Comparison of ENCODE assay signal across 15 mouse cellular contexts in the genomic region with DNA sequence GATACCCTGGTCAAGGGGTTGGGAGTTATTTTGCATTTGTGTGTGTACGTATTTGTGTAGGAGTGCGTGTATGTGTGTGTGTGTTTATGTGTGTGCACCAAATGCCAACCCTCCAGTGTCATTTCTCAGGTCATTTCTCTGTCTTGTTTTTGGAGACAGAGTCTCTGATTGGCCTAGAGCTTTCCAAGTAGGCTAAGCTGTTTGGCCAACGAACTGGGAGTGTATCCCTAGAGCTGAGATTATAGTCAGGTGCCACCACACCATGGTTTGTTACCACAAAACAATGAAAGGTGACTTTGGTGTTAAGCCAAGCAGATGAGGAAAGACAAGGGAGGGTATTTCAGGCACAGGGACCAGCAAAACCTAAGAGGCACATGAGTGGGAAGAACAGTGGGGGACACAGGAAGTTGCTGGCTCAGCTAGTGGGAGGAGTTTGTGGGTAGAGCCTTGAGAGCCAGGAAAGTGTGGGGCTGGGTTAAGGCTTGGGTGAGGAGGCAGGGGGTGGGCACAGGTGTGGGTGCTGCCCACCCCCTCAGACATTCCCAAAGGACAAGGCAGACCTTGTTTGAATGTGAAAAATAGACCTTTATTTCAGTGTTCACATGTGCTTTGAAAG. TPM values are rescaled to one million over a fixed set of nuclear protein-coding genes. Genes with fewer than 3 reads are reported as not detected.
DNase-seq lines count a peak whose midpoint lies in the region; ATAC-seq and TF ChIP-seq lines count a peak whose summit lies in the region.
"Had no signal": no experiment of that assay in that cellular context is flagged by ENCODE, and none has a peak within 500 bp of the region (broad histone marks: within the 10 kb centered on the region; RNA-seq: fewer than 3 reads in every experiment).

No protein-coding gene starts in this region.

- no peak for ATAC-seq in embryonic facial prominence, embryonic 13.5 days (ENCODE audit: insufficient number of reproducible peaks, insufficient read depth, low FRiP score, low TSS enrichment, low read depth)
- no peak for ATAC-seq in kidney, embryonic 14.5 days (ENCODE audit: low FRiP score, low TSS enrichment)
- no peak for ATAC-seq in liver, embryonic 15.5 days (ENCODE audit: insufficient read depth)
- ATAC-seq: forebrain, embryonic 14.5 days had no signal

- no peak overlapping the region for H3K4me3 ChIP-seq in embryonic facial prominence, embryonic 13.5 days
- H3K4me3 ChIP-seq in embryonic facial prominence, embryonic 10.5 days, result no peak overlapping the region
- H3K4me3 ChIP-seq in kidney, embryonic 14.5 days (ENCODE audit: low read length), result no peak overlapping the region
- no peak overlapping the region for H3K4me3 ChIP-seq in bone marrow, adult 2 months (replicated peaks; ENCODE audit: control insufficient read depth, low read depth, low read length)
- H3K4me3 ChIP-seq in liver, embryonic 15.5 days (replicated peaks), result no peak overlapping the region
- H3K4me3 ChIP-seq: embryonic facial prominence, embryonic 12.5 days; gastrocnemius, adult 2 months had no signal

- peaks cover 32% of the 10 kb centered on the region for H3K4me1 ChIP-seq in embryonic facial prominence, embryonic 13.5 days
- peaks cover 15% of the 10 kb centered on the region for H3K4me1 ChIP-seq in embryonic facial prominence, embryonic 10.5 days
- H3K4me1 ChIP-seq in kidney, embryonic 14.5 days (ENCODE audit: control insufficient read depth, insufficient read depth, low read length), result peaks cover 19% of the 10 kb centered on the region
- no peaks in the 10 kb centered on the region; the same call in 1 of the 2 replicates for H3K4me1 ChIP-seq in bone marrow, adult 2 months (ENCODE audit: control insufficient read depth, insufficient read depth, low read length)
- peaks cover 84% of the 10 kb centered on the region for H3K4me1 ChIP-seq in liver, embryonic 15.5 days (replicated peaks)

- no peak for TF ChIP-seq POLR2A in bone marrow, adult 2 months (IDR thresholded peaks at IDR 0.05; ENCODE audit: borderline replicate concordance, control insufficient read depth, low read depth, low read length)

- no peak overlapping the region for H3K9ac ChIP-seq in embryonic facial prominence, embryonic 13.5 days
- no peak overlapping the region for H3K9ac ChIP-seq in kidney, embryonic 14.5 days (ENCODE audit: low read depth, low read length)
- no peak overlapping the region for H3K9ac ChIP-seq in liver, embryonic 15.5 days
- H3K9ac ChIP-seq: embryonic facial prominence, embryonic 12.5 days; hindbrain, embryonic 14.5 days had no signal

- H3K27me3 ChIP-seq in embryonic facial prominence, embryonic 13.5 days, result no peaks in the 10 kb centered on the region
- H3K27me3 ChIP-seq in embryonic facial prominence, embryonic 10.5 days (replicated peaks; ENCODE audit: low read depth, poor library complexity, severe bottlenecking), result no peaks in the 10 kb centered on the region
- H3K27me3 ChIP-seq in kidney, embryonic 14.5 days (ENCODE audit: control insufficient read depth, insufficient read depth, low read length), result no peaks in the 10 kb centered on the region
- no peaks in the 10 kb centered on the region for H3K27me3 ChIP-seq in liver, embryonic 15.5 days
- H3K27me3 ChIP-seq: embryonic facial prominence, embryonic 12.5 days had no signal

- peak overlapping the region; percentile 33; the same call in 1 of the 2 replicates for H3K27ac ChIP-seq in embryonic facial prominence, embryonic 13.5 days
- no peak overlapping the region for H3K27ac ChIP-seq in embryonic facial prominence, embryonic 10.5 days (replicated peaks)
- H3K27ac ChIP-seq in kidney, embryonic 14.5 days (ENCODE audit: low read depth, low read length), result no peak overlapping the region
- 0 out of 2 replicates have a peak overlapping the region, but pooled peaks have one; percentile 11 for H3K27ac ChIP-seq in bone marrow, adult 2 months (ENCODE audit: control insufficient read depth, insufficient read depth, low read depth, low read length, poor library complexity)
- H3K27ac ChIP-seq in liver, embryonic 15.5 days (replicated peaks), result peak overlapping the region; percentile 42; the same call in 1 of the 2 replicates
- H3K27ac ChIP-seq: embryonic facial prominence, embryonic 12.5 days; hindbrain, embryonic 14.5 days had no signal

- no peaks in the 10 kb centered on the region for H3K36me3 ChIP-seq in embryonic facial prominence, embryonic 13.5 days
- no peaks in the 10 kb centered on the region for H3K36me3 ChIP-seq in embryonic facial prominence, embryonic 10.5 days (replicated peaks)
- H3K36me3 ChIP-seq in kidney, embryonic 14.5 days (ENCODE audit: control insufficient read depth, insufficient read depth, low read length), result peaks cover 10% of the 10 kb centered on the region
- H3K36me3 ChIP-seq in liver, embryonic 15.5 days (replicated peaks), result peaks cover 50% of the 10 kb centered on the region
- H3K36me3 ChIP-seq: embryonic facial prominence, embryonic 12.5 days had no signal

- no peak for TF ChIP-seq CTCF in bone marrow, adult 2 months (IDR thresholded peaks at IDR 0.05; ENCODE audit: control insufficient read depth, insufficient read depth, low read length)

- no peak for DNase-seq in embryonic facial prominence, embryonic 10.5 days (ENCODE audit: low spot score)
- DNase-seq in kidney, postnatal 36 days, result peak; percentile 37 to 53
- no peak for DNase-seq in right cerebral cortex, postnatal 25 days
- DNase-seq in cerebellum, postnatal 4 days (ENCODE audit: low spot score in 2 of 2), result no peak
- DNase-seq: cerebellum, adult 8-10 months; gastrocnemius, adult 2 months; lung, postnatal 36 days; right cerebral cortex, postnatal 4 days had no signal

- H3K4me2 ChIP-seq in embryonic facial prominence, embryonic 13.5 days, result no peak overlapping the region
- H3K4me2 ChIP-seq in kidney, embryonic 14.5 days (replicated peaks; ENCODE audit: low read depth, low read length), result no peak overlapping the region
- no peak overlapping the region for H3K4me2 ChIP-seq in liver, embryonic 15.5 days
- H3K4me2 ChIP-seq: embryonic facial prominence, embryonic 12.5 days; hindbrain, embryonic 14.5 days had no signal

- WGBS in embryonic facial prominence, embryonic 13.5 days, result 90% methylated on average over 3 of the region's 3 CpGs
- 89% methylated on average over 3 of the region's 3 CpGs for WGBS in embryonic facial prominence, embryonic 10.5 days
- 94% methylated on average over 3 of the region's 3 CpGs for WGBS in kidney, embryonic 14.5 days
- WGBS in bone marrow, adult 2 months, result 69% methylated on average over 3 of the region's 3 CpGs
- 76% methylated on average over 3 of the region's 3 CpGs for WGBS in liver, embryonic 15.5 days (ENCODE audit: insufficient replicate concordance)

- H3K9me3 ChIP-seq in embryonic facial prominence, embryonic 13.5 days, result no peaks in the 10 kb centered on the region
- H3K9me3 ChIP-seq in embryonic facial prominence, embryonic 10.5 days, result no peaks in the 10 kb centered on the region
- no peaks in the 10 kb centered on the region for H3K9me3 ChIP-seq in kidney, embryonic 14.5 days (ENCODE audit: control insufficient read depth, low read length)
- no peaks in the 10 kb centered on the region for H3K9me3 ChIP-seq in liver, embryonic 15.5 days (replicated peaks)
- H3K9me3 ChIP-seq: embryonic facial prominence, embryonic 12.5 days had no signal

RNA-seq across cellular contexts. Expression of gene Tgm2, which starts 30.3 kb away (rescaled TPM):
- polyA plus RNA-seq in embryonic facial prominence, embryonic 13.5 days (2015; fragmentation: Nextera tagmentation; extraction: Ambion mirVana), result 10.9 and 16.4 TPM in 2 replicates
- 6.4 and 7.8 TPM in 2 replicates for polyA plus RNA-seq in embryonic facial prominence, embryonic 10.5 days (2016; fragmentation: Nextera tagmentation; extraction: Ambion mirVana)
- 15.3 and 17.3 TPM in 2 replicates for polyA plus RNA-seq in kidney, embryonic 14.5 days (2014; fragmentation: Nextera tagmentation; extraction: Ambion mirVana)
- 13.9 and 19.0 TPM in 2 replicates for polyA plus RNA-seq in bone marrow, adult 2 months (2011; ENCODE audit: insufficient read depth, insufficient read length, low replicate concordance, missing spikeins)
- polyA plus RNA-seq in liver, embryonic 15.5 days (2015; fragmentation: Nextera tagmentation; extraction: Ambion mirVana), result 67.7 and 77.8 TPM in 2 replicates

Comparison
In these comparisons a context has a peak if more than half of its experiments do, and no peak if none do; other contexts are left out.
1. H3K27ac ChIP-seq: peak in embryonic facial prominence, embryonic 13.5 days (single experiment), bone marrow, adult 2 months (single experiment) and liver, embryonic 15.5 days (single experiment); none in embryonic facial prominence, embryonic 10.5 days (single experiment) and kidney, embryonic 14.5 days (single experiment).
2. DNase-seq: peak in kidney, postnatal 36 days (2 of 2); none in embryonic facial prominence, embryonic 10.5 days (single experiment), right cerebral cortex, postnatal 25 days (single experiment) and cerebellum, postnatal 4 days (0 of 2).